Mouse (Mus musculus) lung, postnatal 0 days (tissue): ENCODE data around the gene Hist1h4d.
"Not testable (repeated sequence)": the region's sequence is repeated elsewhere in the genome, so short reads cannot be mapped to it uniquely, and the experiment has no call there.

Experiments used
- CTCF ChIP-seq: IDR thresholded peaks from 2 replicates; pipeline ENCODE4 v1.5.1; 2016; ENCODE audit warnings: antibody characterized with exemption, mild to moderate bottlenecking
- EP300 ChIP-seq: IDR thresholded peaks from 2 replicates; pipeline ENCODE4 v1.6.1; 2016; ENCODE audit warnings: antibody characterized with exemption, mild to moderate bottlenecking, control low read depth

DNA sequence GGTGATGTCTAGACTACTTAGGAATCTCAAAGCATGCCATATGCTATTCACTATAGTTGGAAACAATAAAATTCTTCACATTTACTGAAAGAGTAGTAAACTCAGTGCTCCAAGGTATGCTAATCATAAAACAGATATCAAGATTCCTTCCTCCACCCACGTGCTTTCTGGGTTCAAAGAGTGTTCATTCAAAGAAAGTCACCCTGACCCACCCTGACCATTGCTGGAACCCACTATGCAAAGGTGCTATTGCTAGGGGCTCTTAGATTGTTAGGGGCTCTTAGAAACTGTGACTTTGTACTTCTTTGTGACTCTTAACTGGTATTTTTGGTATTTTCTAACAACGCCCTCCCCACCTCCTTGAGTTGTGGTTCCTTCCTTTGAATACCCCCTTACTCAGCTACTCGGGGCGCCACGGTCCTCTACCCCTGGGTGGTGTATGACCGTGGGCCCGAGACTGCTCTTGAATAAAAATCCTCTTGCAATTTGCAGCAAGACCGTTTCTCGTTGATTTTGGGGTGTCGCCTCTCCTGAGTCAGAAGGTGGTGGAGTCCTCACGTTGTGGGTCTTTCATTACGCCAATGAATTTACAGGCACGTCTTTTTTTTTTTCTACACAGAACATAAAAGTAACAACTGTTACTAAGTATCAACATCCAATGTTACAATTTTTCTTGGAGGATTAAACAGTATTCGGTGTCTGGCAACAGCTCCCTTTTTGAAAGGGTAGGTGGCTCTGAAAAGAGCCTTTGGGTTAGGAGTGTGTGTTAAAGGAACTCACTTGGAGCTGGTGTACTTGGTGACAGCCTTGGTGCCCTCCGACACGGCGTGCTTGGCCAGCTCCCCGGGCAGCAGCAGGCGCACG, 8.1 kb upstream of the Hist1h4d start:
- TF ChIP-seq CTCF, EP300: not testable (repeated sequence)
